ENCODE assay signal across 8 mouse cellular contexts in the genomic region with DNA sequence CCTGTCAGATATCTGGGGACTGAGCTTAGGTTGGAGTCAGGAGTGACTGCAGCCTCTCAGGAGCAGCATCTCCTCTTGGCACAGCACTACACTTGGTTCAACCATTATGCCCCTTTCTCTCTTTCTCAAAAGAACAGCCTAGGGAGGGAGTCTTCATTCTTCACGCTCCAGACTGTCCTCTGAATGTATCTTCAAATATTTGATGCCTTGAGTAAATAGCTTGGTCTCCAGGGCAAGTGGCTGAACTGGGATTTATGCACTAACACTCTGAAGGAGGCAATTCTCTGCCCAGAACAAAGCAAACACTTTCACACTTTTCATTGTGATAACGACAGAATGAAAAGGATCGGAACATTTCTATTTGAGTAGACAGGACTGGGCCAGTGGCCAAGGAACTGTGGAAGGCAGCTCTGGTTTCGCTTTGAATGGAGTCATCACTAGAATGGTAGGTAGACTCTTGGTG. TPM values are rescaled to one million over a fixed set of nuclear protein-coding genes. Genes with fewer than 3 reads are reported as not detected.
A peak's percentile ranks its signal among the peaks of the same experiment; 100 is the strongest.
DNase-seq lines count a peak whose midpoint lies in the region; TF ChIP-seq lines count a peak whose summit lies in the region.
"Had no signal": no experiment of that assay in that cellular context is flagged by ENCODE, and none has a peak within 500 bp of the region (broad histone marks: within the 10 kb centered on the region; RNA-seq: fewer than 3 reads in every experiment).

No protein-coding gene starts in this region.

- H3K4me2 ChIP-seq in CH12.LX (ENCODE audit: insufficient read depth, low read depth, poor library complexity, severe bottlenecking), result peak overlapping the region; percentile 78
- H3K4me2 ChIP-seq: limb, embryonic 12.5 days had no signal

- no peak for TF ChIP-seq RAD21 in CH12.LX (IDR thresholded peaks at IDR 0.05; ENCODE audit: low read depth, low read length)

- no peak for TF ChIP-seq POLR2A in CH12.LX (IDR thresholded peaks at IDR 0.05; ENCODE audit: low read depth, low read length)

- no peaks in the 10 kb centered on the region for H3K79me2 ChIP-seq in CH12.LX (replicated peaks; ENCODE audit: control insufficient read depth, extremely low read depth, insufficient read depth, poor library complexity, severe bottlenecking)

- peak overlapping the region; percentile 45; the same call in 1 of the 2 replicates for H3K9ac ChIP-seq in CH12.LX (ENCODE audit: insufficient read depth, low read depth)
- H3K9ac ChIP-seq: limb, embryonic 12.5 days had no signal

- intact Hi-C loops in heart, postnatal 10 days (cut with DNase I), result no loop called here
- intact Hi-C loops in left cerebral cortex, postnatal 10 days (cut with DNase I), result no loop called here

- in situ Hi-C loops in CH12.LX (cut with MboI; ENCODE audit: low pct_ligation_motif_present, low pct_unique_long_range_greater_than_20kb, low sequenced_read_pairs), result no loop called here

- H3K27me3 ChIP-seq in CH12.LX (replicated peaks), result no peaks in the 10 kb centered on the region
- H3K27me3 ChIP-seq: limb, embryonic 12.5 days had no signal

- TF ChIP-seq CTCF in CH12.LX (conservative IDR thresholded peaks at IDR 0.05 in 1 of 2, IDR thresholded peaks at IDR 0.05 in 1 of 2; ENCODE audit: low read depth in 2 of 2, low read length in 2 of 2), result no peak

- peak; percentile 36 for DNase-seq in CH12.LX (ENCODE audit: extremely low read depth)
- peak; percentile 42 for DNase-seq in adrenal gland, postnatal 14 days
- DNase-seq in heart, postnatal 10 days, result peak; percentile 78 to 81
- peak; percentile 18 to 45 for DNase-seq in left cerebral cortex, postnatal 10 days (ENCODE audit: extremely low spot score in 1 of 2, low spot score in 2 of 2)
- peak; percentile 42 for DNase-seq in right cerebral cortex, postnatal 14 days
- DNase-seq in natural killer cell, adult 2 months (ENCODE audit: low spot score in 2 of 2), result no peak
- DNase-seq in spleen, adult 18-20 months, result no peak

- H3K36me3 ChIP-seq in CH12.LX (replicated peaks in 1 of 2; ENCODE audit: control insufficient read depth in 1 of 2, insufficient read depth in 1 of 2, low read length in 1 of 2), result no peaks in the 10 kb centered on the region
- H3K36me3 ChIP-seq: limb, embryonic 12.5 days had no signal

- TF ChIP-seq EP300 in CH12.LX (IDR thresholded peaks at IDR 0.05; ENCODE audit: low read length), result peak; percentile 70

- no peak overlapping the region for H3K4me3 ChIP-seq in CH12.LX (replicated peaks in 1 of 3; ENCODE audit: low read depth in 2 of 3, low read length in 2 of 3, poor library complexity in 1 of 3)
- H3K4me3 ChIP-seq: limb, embryonic 12.5 days had no signal

- dilution Hi-C loops in CH12.LX (cut with MboI; ENCODE audit: extremely low pct_ligation_motif_present, extremely low pct_unique_long_range_greater_than_20kb, low sequenced_read_pairs), result no loop called here

- 0 out of 2 replicates have a peak overlapping the region, but pooled peaks have one; percentile 19 for H3K27ac ChIP-seq in CH12.LX (ENCODE audit: insufficient read depth, low read depth)
- H3K27ac ChIP-seq: limb, embryonic 12.5 days had no signal

- H3K9me3 ChIP-seq in CH12.LX (replicated peaks; ENCODE audit: low read length), result no peaks in the 10 kb centered on the region
- H3K9me3 ChIP-seq: limb, embryonic 12.5 days had no signal

- peaks cover 14 to 57% of the 10 kb centered on the region in 2 experiments for H3K4me1 ChIP-seq in CH12.LX (ENCODE audit: control insufficient read depth in 1 of 2, insufficient read depth in 2 of 2)
- H3K4me1 ChIP-seq: limb, embryonic 12.5 days had no signal

TF ChIP-seq in CH12.LX, 34 proteins besides CTCF, POLR2A, EP300 and RAD21:
- TF ChIP-seq JUN (IDR thresholded peaks at IDR 0.05; ENCODE audit: insufficient read depth, low read depth, low read length) (no peak), MXI1 (IDR thresholded peaks at IDR 0.05; ENCODE audit: low read depth, low read length) (no peak), SIN3A (IDR thresholded peaks at IDR 0.05; ENCODE audit: low read length) (peak; percentile 53; the same call in 1 of the 2 replicates), CHD2 (IDR thresholded peaks at IDR 0.05; ENCODE audit: low read length) (peak; percentile 18; the same call in 1 of the 2 replicates), MAZ (IDR thresholded peaks at IDR 0.05; ENCODE audit: low read depth, low read length) (no peak), KAT2A (IDR thresholded peaks at IDR 0.05; ENCODE audit: insufficient replicate concordance, low read length) (no peak), MYC (IDR thresholded peaks at IDR 0.05; ENCODE audit: low read depth, low read length) (0 out of 2 replicates have a peak, but pooled peaks have one; percentile 21), SMC3 (IDR thresholded peaks at IDR 0.05; ENCODE audit: low read depth, low read length) (no peak), IRF4 (IDR thresholded peaks at IDR 0.05; ENCODE audit: low read depth, low read length) (peak; percentile 80), JUND (conservative IDR thresholded peaks at IDR 0.05; ENCODE audit: low read depth, low read length) (0 out of 2 replicates have a peak, but pooled peaks have one; percentile 9), USF1 (IDR thresholded peaks at IDR 0.05; ENCODE audit: low read depth, low read length) (no peak), GABPA (IDR thresholded peaks at IDR 0.05; ENCODE audit: insufficient replicate concordance, low read depth, low read length) (no peak), USF2 (conservative IDR thresholded peaks at IDR 0.05; ENCODE audit: low read depth, low read length) (no peak), RCOR1 (conservative IDR thresholded peaks at IDR 0.05; ENCODE audit: low read depth, low read length) (no peak), MEF2A (IDR thresholded peaks at IDR 0.05; ENCODE audit: borderline replicate concordance, low read depth, low read length) (peak; percentile 34; the same call in 1 of the 2 replicates), TBP (conservative IDR thresholded peaks at IDR 0.05; ENCODE audit: low read depth, low read length) (no peak), NRF1 (IDR thresholded peaks at IDR 0.05; ENCODE audit: low read depth, low read length) (no peak), MAX (IDR thresholded peaks at IDR 0.05; ENCODE audit: low read length) (no peak), UBTF (IDR thresholded peaks at IDR 0.05; ENCODE audit: low read depth, low read length) (no peak), BHLHE40 (IDR thresholded peaks at IDR 0.05; ENCODE audit: low read depth, low read length) (no peak), ZNF384 (IDR thresholded peaks at IDR 0.05; ENCODE audit: low read depth, low read length) (no peak)

RNA-seq across cellular contexts. Expression of a gene that starts 59.8 kb away (rescaled TPM):
- total RNA-seq in CH12.LX (2012; rRNA removed), result 1.4 and 1.5 TPM in 2 replicates
- total RNA-seq in CH12.LX (2014; rRNA removed), result 2.1 and 2.5 TPM in 2 replicates
- polyA plus RNA-seq in CH12.LX (2012; ENCODE audit: insufficient read length, low read depth), result 2.5 and 2.9 TPM in 2 replicates
- total RNA-seq in adrenal gland, postnatal 14 days (2021), result 0.22 and 0.49 TPM in 2 replicates
- 1 to 10 TPM; 1.0 TPM for total RNA-seq in heart, postnatal 10 days (2021)
- total RNA-seq in left cerebral cortex, postnatal 10 days (2021), result not detected
- polyA plus RNA-seq: limb, embryonic 12.5 days had no signal

Comparison
In these comparisons a context has a peak if more than half of its experiments do, and no peak if none do; other contexts are left out.
1. DNase-seq: peak in CH12.LX (single experiment), adrenal gland, postnatal 14 days (single experiment), heart, postnatal 10 days (2 of 2), left cerebral cortex, postnatal 10 days (2 of 2) and right cerebral cortex, postnatal 14 days (single experiment); none in natural killer cell, adult 2 months (0 of 2) and spleen, adult 18-20 months (0 of 2).